Mouse (Mus musculus) cerebellum, adult 9-10 months (tissue): ENCODE data around the gene Jmjd6.

ENCODE experiments used
- DNase-seq: peaks from one replicate; pipeline ENCODE4 v3.0.0; 2022

Jmjd6 gene

GRCm38 (mm10) chr11:116822215-116822614 is 21.0 kb downstream of the Jmjd6 start:
- no peak for DNase-seq

DNA sequence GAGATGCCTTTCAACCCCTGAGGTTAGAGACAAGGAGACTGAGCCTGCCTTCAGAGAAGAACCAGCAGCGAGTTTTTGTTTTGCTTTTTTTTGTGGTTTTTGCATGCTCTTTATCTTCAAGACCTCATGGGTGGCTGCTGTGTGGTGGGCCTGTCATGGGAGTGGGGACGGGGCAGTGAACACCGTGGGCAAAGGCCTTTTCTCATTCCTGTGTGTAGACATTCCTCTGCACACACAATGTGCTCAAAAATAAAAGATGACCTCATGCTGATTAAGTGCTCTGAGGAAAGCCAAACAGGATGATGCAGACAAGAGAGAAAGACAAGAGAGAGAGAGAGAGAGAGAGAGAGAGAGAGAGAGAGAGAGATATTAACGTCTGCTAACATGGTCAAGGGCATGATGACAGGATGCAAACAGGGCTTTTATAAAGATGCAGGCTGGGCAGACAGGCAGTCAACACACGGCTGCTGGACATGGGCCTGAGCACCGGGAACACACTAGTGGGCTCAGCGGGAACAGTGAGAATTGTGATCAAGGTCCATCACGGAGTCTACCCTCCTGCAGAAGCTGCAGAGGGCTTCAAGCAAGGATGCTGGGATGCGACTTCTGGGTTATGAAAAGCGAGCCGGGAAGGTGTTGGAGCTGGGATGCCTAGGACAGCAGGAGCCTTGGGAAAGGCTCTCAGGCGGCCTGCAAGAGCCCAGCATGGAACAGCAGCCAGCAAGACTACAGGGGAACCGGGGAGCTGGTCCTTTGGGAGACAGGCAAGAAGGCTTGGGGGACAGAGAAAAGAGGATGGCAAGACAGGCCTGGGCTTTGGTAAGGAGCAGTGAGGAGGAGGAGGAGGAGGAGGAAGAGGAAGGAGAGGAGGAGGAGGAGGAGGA is 21.9 kb downstream of the Jmjd6 start:
- no peak for DNase-seq

DNA sequence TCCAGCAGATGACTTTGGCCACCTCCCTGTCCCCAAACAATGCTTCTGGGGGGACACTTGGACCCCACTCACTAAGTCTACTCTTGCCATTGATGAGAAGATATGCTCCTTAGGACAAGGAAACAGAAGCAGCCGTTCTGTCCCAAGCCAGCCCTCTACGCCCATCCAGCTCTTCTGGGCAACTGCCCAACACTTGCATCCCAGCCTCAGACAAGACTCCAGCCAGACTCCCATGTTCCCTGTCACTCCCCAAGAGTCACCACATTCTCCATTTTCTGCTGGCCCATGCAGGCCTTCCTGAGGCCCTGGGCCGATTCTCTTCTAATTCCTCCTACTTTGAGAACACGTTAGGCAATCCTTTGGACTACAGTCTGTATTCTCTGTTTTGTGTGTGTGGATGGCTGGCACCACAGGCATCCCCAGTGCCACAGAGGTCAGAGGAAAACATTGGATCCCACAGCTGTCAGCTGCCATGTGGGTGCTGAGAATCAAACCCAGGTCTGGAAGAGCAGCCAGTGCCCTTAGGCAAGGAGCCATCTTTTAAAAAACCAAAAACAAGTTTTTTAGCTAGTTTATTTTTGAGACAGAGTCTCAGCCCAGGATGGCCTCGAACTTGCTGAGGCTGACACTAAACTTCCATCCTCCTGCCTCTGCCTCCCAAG is 23.2 kb downstream of the Jmjd6 start:
- peak; percentile 13 for DNase-seq

DNA sequence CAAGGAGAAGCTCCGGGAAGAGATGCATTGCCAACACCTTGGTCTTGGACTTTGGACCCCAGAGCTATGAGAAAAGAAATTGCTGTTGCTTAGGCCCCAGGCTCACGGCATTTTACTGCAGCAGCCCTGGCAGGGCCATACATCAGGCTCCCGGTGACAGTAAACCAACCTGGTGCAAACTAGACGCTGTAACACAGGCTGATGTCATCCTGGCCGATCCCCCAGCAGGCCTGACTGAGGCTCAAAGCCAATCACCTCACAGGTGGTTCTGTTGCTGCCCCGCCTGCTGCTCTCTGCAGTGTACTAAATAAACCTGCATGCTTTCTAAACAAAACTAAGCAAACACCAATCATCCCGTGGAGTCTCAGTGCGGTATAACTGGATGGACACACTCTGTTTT is 24.5 kb downstream of the Jmjd6 start:
- DNase-seq, result peak; percentile 48

GRCm38 (mm10) chr11:116817567-116817966 is 25.7 kb downstream of the Jmjd6 start:
- DNase-seq, result no peak

DNA sequence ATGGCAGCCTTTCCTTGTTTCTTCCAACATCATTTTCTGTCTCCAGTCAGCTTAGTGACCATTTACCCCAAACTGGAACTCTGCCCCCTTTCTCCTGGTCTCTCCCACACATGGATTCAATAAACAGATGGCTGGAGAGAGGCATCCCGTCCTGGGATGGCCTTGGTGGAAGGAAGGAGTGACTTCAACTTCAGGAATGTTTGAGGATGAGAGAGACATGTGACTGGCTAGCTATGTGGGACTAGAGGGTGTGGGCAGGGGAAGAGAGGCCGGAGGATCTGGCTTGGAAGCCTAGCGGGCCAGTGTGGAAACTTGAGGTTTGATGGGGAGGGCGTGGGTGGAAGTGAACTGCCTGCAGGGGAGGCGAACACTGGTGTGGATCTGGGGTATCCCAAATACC is 26.5 kb downstream of the Jmjd6 start:
- peak; percentile 4 for DNase-seq

- DNase-seq, result no peak
These were observed 28.3 kb downstream of the Jmjd6 start for GRCm38 (mm10) chr11:116814884-116815415.

DNA sequence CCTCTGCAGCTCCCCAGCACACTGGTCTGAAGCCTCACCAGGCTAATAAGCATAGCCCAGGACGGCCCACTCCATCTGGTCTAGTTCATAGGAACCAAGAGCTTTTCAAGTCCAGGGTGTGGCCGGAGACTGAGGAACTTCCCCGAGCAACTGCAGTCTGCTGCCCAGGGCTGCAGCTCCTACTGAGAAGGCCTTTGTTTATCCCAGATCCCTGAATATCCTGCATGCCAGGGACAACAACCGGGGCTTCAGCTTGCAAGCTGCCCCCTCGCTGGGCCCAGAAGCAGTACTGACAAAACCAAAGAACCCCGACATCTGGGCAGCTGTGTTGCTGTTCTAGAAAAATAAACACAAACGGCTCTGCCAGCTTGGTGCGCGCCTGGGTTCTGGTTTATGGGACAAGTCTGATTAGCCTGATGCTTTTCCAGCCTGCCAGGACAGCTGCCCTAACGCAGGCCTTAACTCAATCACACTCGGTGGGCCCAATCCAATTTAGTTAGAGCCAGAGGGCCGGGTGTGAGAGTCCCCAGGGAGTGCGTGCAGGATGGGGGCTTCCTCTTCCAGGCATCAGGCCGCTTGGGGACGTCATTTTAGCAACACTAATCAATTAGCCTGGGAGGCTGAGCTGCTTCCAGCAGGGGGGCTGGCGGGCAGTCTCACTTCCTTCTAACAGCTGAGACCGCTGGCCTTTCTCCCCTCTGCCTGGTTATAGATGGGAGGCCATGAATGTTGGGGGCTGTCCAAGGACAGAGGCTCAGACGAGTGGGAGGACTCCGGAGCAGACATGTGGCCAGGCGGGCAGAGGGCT is 29.0 kb downstream of the Jmjd6 start:
- DNase-seq, result peak; percentile 25

- DNase-seq, result peak; percentile 16
These were observed 29.6 kb downstream of the Jmjd6 start for GRCm38 (mm10) chr11:116813610-116814009.

DNA sequence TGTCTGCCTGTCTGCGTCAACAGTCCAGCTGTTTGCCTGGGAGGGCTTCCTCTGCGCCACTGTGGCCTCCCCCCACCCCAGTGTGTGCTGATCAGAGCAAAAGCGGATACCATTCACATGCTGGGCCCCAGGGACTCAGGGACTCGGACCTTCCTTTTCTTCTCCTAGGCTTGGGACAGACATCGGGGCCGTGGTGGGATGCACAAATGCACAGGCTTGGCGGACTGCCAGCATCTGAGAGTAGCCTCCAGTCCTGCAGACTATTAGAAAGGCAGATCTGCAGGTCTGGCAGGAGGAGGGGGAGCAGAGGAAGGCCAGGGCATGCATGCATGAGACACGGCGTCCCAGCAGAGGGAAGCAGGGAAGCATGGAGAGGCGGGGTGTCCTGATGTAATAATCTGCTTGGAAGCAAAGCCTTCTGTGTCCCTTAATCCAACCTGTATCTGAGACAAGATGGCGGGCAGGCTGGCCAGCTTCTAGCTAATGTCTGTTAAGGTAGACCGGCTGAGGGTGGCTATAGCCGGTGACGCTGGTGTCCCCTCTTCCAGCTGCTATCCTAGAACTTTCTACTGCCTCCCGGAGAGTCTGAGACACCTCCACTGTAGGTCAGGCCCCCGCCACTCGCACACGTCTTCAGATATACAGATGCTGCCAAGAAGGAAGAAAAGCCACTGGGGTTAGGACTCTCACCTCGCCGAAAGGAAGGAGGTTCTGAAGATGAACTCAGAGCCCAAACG is 30.3 kb downstream of the Jmjd6 start:
- DNase-seq, result peak; percentile 49

- DNase-seq, result peak; percentile 83
These were observed 32.0 kb downstream of the Jmjd6 start for GRCm38 (mm10) chr11:116810983-116811901.

GRCm38 (mm10) chr11:116810528-116810927 is 32.7 kb downstream of the Jmjd6 start:
- DNase-seq, result no peak

GRCm38 (mm10) chr11:116809520-116809919 is 33.7 kb downstream of the Jmjd6 start:
- DNase-seq, result peak; percentile 28

- DNase-seq, result peak; percentile 31
These were observed 34.3 kb downstream of the Jmjd6 start for GRCm38 (mm10) chr11:116808811-116809395.

DNA sequence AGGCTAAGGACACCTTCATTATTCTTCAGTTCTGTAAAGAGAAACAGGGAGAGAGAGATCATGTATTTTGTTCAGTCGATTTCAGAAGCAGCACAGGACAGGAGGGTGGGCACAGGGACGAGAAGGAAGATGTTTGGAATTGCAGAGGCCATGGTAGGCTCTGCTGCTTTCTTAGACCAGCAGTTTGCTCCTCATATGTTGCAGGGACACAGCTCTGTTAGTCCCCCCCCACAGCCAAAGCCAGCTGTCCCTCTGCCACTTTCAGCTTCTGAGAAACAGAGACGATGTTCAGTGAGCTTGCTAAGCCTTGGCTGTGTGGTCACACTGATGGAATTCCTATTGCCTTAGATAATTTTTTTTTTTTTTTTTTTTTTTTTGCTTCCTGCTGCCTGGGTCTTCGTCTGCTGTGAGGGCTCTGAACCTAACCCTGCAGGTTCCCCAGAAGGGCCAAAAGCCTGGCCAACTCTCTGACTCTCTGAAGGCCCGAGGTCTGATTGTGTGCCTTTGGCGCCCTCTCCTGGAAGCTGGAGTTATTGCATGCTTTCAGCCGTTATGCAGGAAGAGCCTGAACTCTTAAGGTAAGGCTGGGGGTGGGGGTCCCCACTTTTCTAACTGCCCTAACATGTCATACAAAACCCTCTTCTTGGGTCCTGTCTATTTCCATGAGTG is 35.2 kb downstream of the Jmjd6 start:
- DNase-seq, result peak; percentile 92

DNA sequence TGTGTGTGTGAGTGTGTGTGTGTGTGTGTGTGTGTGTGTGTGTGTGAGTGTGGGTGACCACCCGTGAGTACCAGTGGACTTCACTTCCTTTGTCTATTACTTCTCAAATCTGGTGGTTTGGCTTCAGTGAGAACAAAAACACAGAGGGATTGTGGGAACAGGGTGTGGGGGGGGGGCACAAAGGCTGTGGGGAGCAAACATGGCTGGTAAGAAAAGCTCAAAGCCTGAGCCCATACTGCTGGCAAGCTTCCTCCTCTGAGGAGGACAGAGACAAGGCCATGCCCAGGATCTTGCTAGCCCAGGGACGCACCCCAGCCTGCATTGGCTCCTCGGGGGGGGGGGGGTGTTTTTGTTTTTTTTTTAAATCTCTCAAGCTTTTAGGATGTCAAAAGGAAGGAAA is 35.7 kb downstream of the Jmjd6 start:
- no peak for DNase-seq

DNA sequence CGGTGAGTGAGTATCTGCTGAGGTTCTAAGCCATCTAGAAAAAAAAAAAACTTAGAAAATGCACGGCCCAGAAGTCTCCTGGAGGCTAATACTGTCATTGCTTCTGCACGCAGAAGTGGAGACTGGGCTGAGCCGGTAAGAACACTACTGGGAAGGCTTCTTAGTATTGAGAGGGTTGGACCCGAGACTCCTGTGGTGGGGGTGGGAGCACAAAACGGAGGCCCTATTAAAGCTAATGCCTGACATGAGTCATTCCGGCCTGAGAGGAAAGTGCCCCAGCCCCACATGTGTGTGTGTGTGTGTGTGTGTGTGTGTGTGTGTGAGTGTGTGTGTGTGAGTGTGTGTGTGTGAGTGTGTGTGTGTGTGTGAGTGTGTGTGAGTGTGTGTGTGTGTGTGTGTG is 36.1 kb downstream of the Jmjd6 start:
- no peak for DNase-seq

DNA sequence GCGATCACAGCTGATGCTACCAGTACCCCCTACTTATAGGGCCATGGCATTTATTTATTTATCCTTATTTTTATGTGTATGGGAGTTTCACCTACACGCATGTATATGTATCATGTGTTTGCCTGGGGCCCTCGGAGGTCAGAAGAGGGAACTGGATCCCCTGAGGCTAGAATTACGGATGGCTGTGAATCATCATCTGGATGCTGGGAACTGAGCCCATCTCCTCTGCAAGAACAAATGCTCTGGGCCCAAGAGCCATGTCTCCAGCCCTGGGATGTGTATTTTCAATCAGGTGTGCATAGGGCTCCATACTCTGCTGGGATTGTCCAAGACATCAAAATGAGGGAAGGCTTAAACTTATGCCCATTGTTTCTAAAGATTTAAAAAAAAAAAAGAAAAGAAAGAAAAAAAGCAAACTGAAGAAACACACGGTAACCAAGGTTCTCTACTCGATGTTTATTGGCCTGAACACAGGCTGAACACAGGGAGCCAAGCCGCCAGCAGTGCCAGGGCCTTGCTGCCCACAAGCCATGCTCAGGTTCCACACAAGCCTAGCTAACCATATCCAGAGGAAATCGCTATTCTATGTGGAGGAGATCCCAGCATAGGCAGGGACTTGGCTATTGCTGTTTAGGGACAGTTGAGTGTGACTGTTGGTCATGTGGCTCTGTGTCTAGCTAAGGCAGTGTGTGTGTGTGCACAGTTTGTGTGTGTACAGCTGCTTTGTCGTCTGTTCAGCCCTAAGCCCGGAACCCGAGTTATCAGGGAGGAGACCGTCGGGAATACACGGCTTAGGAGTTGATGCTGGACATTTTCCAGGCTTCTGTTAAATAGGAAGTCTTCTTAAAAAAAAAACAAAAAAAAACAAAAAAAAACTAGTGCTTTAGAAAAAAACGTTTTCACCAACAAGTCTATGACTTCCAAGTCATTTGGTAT is 36.8 kb downstream of the Jmjd6 start:
- no peak for DNase-seq

GRCm38 (mm10) chr11:116802709-116803108 is 40.5 kb downstream of the Jmjd6 start:
- DNase-seq, result no peak
